Mouse (Mus musculus) urinary bladder, postnatal 25 days (tissue): ENCODE measurements around the gene Ift122.
"Not testable (repeated sequence)": the region's sequence is repeated elsewhere in the genome, so short reads cannot be mapped to it uniquely, and the experiment has no call there.

ENCODE experiments used
- DNase-seq: peaks from one replicate; pipeline ENCODE4 v3.0.0; 2022; ENCODE audit warnings: low spot score

The Ift122 gene

GRCm38 (mm10) chr6:115846640-115847411 lies 6.4 kb upstream of the Ift122 start:
- DNase-seq, result peak; percentile 54

- no peak for DNase-seq
These were observed 4.5 kb upstream of the Ift122 start for GRCm38 (mm10) chr6:115848598-115849304.

GRCm38 (mm10) chr6:115852446-115853090 lies 702 bp upstream of the Ift122 start:
- DNase-seq, result no peak

- no peak for DNase-seq
These were observed 715 bp downstream of the Ift122 start for GRCm38 (mm10) chr6:115853985-115854384.

- no peak for DNase-seq
These were observed 1.2 kb downstream of the Ift122 start for GRCm38 (mm10) chr6:115854432-115854831.

- no peak for DNase-seq
These were observed 2.6 kb downstream of the Ift122 start for GRCm38 (mm10) chr6:115855733-115856360.

GRCm38 (mm10) chr6:115856361-115856745 lies 3.1 kb downstream of the Ift122 start:
- no peak for DNase-seq

- no peak for DNase-seq
These were observed 6.0 kb downstream of the Ift122 start for GRCm38 (mm10) chr6:115859258-115859657.

GRCm38 (mm10) chr6:115860027-115860556 lies 6.8 kb downstream of the Ift122 start:
- DNase-seq, result no peak

- DNase-seq, result no peak
These were observed 10.1 kb downstream of the Ift122 start for GRCm38 (mm10) chr6:115863340-115863841.

- no peak for DNase-seq
These were observed 12.0 kb downstream of the Ift122 start for GRCm38 (mm10) chr6:115865246-115865645.

- not testable (repeated sequence) for DNase-seq
These were observed 13.9 kb downstream of the Ift122 start for GRCm38 (mm10) chr6:115867157-115867556.

GRCm38 (mm10) chr6:115871318-115871717 lies 18.0 kb downstream of the Ift122 start:
- DNase-seq, result not testable (repeated sequence)

- DNase-seq, result no peak
These were observed 24.0 kb downstream of the Ift122 start for GRCm38 (mm10) chr6:115877239-115877638.

GRCm38 (mm10) chr6:115878694-115879093 lies 25.4 kb downstream of the Ift122 start:
- no peak for DNase-seq

GRCm38 (mm10) chr6:115879736-115880135 lies 26.5 kb downstream of the Ift122 start:
- DNase-seq, result no peak

- no peak for DNase-seq
These were observed 27.5 kb downstream of the Ift122 start for GRCm38 (mm10) chr6:115880751-115881150.

GRCm38 (mm10) chr6:115884018-115884417 lies 30.7 kb downstream of the Ift122 start:
- no peak for DNase-seq

GRCm38 (mm10) chr6:115886894-115887293 lies 33.6 kb downstream of the Ift122 start:
- no peak for DNase-seq

- no peak for DNase-seq
These were observed 35.0 kb downstream of the Ift122 start for GRCm38 (mm10) chr6:115888296-115888695.

GRCm38 (mm10) chr6:115890601-115891000 lies 37.3 kb downstream of the Ift122 start:
- DNase-seq, result no peak

- DNase-seq, result no peak
These were observed 37.8 kb downstream of the Ift122 start for GRCm38 (mm10) chr6:115891061-115891460.
